Mouse (Mus musculus) frontal cortex, adult (tissue): ENCODE measurements around the gene Hist2h2ac.

Experiments used
- ATAC-seq: cut with Nextera tagmentation; 2 replicates; pipeline ENCODE4 v1.9.2; 2017; ENCODE audit warnings: mild to moderate bottlenecking, moderate library complexity, mixed read lengths; ENCODE audit not compliant: low TSS enrichment

Gene Hist2h2ac

DNA sequence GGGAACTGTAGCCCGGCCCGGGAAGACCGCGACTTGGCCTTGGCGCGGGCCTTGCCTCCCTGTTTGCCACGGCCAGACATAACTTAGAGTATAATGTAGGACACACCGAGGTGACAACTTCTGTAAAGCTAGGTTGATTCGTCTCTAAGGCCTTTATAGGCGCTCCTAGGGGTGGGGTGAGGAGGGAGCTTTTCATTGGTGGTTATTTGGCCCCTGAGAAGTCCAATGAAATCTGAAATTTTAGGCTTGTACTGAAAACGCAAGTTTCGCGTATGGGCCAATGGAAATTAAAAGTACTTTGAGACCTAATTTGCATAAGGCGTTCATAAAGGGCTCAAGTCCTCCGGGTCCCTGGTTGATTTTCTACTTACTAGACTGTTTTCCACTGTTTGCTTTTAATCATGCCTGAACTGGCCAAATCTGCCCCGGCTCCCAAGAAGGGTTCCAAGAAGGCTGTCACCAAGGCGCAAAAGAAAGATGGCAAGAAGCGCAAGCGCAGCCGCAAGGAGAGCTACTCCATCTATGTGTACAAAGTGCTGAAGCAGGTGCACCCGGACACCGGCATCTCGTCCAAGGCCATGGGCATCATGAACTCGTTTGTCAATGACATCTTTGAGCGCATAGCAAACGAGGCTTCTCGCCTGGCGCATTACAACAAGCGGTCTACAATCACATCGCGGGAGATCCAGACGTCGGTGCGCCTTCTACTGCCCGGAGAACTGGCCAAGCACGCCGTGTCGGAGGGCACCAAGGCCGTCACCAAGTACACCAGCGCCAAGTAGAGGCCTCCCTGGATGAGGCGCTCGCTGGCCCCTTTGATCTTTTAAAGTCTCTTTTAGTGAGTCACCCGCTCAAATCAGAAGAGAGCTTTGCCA lies at the start of gene Hist2h2ac, which contains the start of gene Hist2h2be:
Hist2h2ac (minus strand) TSS at position 116 of the 875 bp plus-strand sequence.
Hist2h2be (plus strand) TSS at position 355 of the 875 bp plus-strand sequence.
- peak; percentile 88 for ATAC-seq

DNA sequence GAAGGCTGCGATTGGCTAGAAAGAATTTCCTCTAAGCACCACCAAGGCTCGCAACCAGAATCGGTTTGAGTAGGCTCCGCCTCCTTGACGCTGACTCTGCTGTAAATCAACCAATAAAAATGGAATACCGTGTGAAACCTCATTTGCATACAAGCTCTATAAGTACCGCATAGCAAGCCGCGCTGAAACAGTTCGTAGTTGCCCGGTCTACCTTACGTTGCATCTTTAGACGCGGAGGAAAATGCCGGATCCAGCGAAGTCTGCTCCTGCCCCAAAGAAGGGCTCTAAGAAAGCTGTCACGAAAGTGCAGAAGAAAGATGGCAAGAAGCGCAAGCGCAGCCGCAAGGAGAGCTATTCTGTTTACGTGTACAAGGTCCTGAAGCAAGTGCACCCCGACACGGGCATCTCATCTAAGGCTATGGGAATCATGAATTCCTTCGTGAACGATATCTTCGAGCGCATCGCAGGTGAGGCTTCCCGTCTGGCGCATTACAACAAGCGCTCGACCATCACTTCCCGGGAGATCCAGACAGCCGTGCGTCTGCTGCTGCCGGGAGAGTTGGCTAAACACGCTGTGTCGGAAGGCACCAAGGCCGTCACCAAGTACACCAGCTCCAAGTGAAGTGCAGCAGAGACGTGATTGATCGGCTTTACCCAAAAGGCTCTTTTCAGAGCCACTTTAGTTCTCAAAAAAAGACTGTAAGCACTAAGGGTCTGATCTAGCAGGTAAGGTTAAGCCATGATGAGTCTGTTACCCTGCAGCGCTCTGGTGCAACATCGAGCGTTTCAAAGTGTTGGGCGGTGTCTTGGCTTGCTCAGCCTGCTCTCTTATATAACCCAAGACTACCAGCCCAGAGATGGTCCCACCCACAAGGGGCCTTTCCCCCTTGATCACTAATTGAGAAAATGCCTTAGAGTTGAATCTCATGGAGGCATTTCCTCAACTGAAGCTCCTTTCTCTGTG lies 49.1 kb upstream of the Hist2h2ac start, which contains the start of gene Hist2h2bb:
Hist2h2bb (plus strand) TSS at position 242 of the 964 bp plus-strand sequence.
- ATAC-seq: peak; percentile 89

GRCm38 (mm10) chr3:96268776-96269378 lies 48.2 kb upstream of the Hist2h2ac start:
- ATAC-seq: peak; percentile 22; the same call in 1 of the 2 replicates

DNA sequence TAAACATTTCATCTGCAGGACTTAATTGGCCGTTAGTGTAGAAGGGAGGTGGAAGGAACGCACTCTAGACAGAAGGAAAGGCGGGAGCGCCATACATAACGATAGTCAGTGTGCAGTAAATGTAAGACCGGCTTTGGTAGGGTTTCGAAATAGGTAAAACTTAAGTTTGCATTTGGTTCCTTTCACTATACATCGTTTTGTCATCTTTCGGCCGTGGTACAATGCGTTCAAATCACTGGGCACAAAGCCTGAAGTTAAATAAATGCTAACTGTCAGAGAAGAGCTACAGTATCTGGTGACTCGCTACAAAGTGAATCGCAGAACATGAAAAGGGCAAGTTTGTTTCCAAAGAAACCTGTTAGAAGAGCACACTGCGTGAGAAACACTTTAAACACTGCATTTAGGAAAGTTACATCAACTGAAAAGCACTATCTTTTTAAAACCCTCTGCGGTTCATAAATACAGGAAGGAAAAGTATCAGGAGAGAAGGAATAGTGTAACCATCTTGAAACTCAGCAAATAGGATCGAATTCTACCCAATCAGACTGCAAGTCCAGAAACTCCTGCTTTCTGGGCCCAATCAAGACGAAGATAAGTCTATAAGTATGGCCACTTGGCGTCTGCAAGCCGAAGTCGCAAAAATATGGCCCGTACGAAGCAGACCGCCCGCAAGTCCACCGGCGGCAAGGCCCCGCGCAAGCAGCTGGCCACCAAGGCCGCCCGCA lies 47.5 kb upstream of the Hist2h2ac start, which contains the start of gene Hist2h3b:
Hist2h3b (plus strand) TSS at position 604 of the 725 bp plus-strand sequence.
- ATAC-seq: peak; percentile 81

- ATAC-seq: no peak
These were observed 46.9 kb upstream of the Hist2h2ac start for GRCm38 (mm10) chr3:96267541-96267940.

DNA sequence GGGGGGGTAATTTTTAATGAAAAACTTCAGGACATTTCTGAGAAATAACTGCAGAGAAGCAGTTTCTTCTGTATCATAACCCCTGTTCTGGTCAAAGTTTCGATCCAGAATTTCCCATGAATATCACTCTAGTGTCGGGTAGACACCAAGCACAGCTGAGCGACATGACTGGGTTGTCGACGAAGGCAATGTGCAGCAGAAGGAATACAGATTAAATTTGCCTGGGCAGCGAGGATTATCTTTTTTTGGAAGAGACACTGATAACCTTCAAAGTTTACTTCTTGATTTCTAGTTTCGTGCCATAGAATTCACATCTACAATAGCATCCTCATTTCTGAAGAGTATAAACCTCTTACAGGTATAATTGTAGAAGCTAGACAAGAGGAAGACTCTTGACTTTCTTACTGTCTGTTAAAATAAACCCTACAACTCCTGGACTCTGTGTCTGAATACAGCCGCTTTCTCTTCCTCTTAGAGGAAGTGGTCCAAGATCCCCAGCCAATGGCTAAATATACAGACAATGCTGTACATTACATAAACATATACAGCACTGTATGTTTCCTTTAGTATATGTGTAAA lies 45.5 kb upstream of the Hist2h2ac start:
- ATAC-seq: no peak

DNA sequence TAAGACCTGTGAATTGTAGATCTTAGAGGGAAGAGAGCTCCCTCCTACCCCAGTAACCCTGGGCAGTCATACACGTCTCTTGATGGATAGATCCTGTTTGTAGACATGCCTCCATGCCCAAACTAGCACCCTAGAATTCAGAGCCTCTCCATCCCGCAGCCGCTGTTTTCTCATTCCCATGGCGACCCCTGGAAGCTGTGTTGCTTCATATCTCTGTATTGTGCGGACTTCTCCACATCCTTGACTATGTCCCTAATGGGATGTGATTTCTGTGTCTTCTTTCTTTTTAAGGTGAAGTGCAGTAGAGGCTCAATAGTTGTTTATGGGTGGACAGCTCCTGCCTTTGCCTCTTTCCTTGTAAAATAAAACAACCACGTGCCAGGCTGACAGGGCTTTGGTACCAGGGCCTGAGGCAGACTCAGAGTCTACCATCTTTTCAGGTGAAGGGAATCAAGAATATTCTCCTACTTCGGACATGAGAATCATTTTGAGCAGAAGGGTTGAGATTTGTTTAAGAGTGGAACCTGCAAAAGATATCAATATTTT lies 43.8 kb upstream of the Hist2h2ac start:
- ATAC-seq: no peak

- ATAC-seq: 0 out of 2 replicates have a peak, but pooled peaks have one; percentile 17
These were observed 43.1 kb upstream of the Hist2h2ac start for GRCm38 (mm10) chr3:96263558-96264403.

DNA sequence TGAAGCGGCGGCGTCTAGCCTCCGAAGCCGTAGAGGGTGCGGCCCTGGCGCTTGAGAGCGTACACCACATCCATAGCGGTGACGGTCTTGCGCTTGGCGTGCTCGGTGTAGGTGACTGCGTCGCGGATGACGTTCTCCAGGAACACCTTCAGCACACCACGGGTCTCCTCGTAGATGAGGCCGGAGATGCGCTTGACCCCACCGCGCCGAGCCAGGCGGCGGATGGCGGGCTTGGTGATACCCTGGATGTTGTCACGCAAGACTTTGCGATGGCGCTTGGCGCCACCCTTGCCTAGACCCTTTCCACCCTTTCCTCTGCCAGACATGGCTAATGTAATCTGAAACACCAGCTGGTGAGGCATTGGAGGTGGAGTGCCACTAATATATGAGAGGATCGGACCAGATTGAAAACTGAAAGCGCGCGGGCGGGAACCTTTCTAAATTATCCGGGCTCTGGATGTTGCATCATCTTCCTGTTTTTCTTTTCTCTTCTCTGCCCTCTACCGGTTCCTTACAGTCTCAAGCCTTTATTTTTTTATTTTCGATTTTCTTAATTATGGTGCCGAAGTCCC lies 42.4 kb upstream of the Hist2h2ac start, which contains the start of gene Hist2h4:
Hist2h4 (minus strand) TSS at position 333 of the 572 bp plus-strand sequence.
- ATAC-seq: peak; percentile 69

DNA sequence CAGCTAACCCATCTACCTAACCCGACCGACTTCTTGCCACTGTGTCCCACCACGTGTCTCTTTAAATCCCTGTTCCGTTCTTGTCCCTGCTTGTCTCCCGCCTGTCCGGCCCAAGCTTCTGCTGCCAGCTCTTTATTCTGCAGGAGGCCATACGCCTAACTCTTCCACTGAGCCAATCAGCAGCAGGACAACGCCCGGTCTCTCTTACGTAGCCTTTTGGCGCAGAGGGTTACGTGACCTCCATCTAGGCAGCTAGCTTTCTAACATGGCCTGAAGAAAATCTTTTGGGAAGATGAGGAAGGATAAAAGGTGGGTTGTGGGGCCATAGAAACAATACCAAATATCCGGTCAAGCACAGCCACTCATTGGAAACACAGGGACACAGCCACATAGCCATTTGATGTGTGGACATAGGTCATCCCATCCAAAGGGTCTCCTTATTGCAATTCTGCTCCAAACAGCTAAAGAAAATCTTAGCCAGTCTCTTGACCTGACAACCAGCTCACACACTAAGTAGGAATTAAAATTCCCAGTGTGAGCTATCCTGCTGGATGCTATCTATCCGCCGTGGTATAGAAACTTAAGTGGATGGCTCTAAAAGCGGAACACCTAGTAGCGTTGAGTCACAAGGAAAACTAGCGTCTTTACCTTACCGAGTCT lies 41.7 kb upstream of the Hist2h2ac start:
- peak; percentile 86 for ATAC-seq

GRCm38 (mm10) chr3:96261623-96262022 lies 40.9 kb upstream of the Hist2h2ac start:
- ATAC-seq: no peak

GRCm38 (mm10) chr3:96260220-96260619 lies 39.5 kb upstream of the Hist2h2ac start:
- no peak for ATAC-seq

DNA sequence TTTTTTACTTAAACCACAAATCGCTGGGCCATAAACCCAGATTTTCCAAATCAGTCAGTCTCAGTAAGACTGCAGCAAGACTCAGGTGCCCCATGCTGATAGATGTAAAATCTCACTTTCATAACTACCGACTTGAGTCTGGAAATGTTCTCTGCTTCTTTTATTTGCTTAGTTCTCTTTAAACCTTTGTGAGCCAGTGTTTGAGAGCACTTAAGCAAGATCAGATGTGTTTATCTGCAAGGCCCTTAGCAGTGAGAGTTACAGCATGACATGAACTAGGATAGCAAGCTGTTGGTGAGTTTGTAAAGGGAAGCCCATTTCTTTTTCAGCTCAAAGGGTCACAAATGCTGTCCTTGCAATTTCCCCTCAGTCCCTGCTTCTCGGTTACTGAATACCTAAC lies 36.5 kb upstream of the Hist2h2ac start:
- no peak for ATAC-seq

GRCm38 (mm10) chr3:96255926-96256593 lies 35.4 kb upstream of the Hist2h2ac start:
- ATAC-seq: no peak

DNA sequence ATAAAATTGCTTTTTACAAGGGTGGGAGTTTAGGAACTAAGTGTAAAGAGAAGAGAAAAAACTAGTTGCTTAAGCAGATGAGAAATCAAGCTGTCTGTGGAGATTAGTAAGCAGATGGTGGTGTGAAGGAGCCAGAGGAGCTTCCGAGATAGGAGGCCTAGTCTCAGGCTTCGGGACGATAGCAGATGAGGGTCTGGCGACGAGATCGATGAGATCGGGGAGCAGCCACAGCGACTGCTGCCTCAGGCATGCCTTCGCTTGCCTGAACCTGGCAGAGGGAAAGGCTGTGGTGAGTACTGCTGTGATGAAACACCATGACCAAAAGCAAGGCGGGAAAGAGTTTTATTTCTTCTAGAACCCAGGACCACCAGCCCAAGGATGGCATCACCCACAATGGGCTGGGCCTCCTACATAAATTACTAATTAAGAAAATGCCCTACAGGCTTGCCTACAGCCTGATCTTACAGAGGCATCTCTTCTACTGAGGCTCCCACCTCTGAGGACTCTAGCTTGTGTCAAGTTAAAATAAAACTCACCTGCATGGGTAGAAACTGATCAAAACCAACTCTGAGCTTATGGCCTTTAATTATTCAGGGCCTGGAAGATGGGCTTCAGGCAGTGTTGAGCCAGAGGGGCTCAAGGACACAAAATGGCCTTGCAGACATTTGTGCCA lies 34.1 kb upstream of the Hist2h2ac start:
- no peak for ATAC-seq

GRCm38 (mm10) chr3:96251787-96252186 lies 31.1 kb upstream of the Hist2h2ac start:
- no peak for ATAC-seq

DNA sequence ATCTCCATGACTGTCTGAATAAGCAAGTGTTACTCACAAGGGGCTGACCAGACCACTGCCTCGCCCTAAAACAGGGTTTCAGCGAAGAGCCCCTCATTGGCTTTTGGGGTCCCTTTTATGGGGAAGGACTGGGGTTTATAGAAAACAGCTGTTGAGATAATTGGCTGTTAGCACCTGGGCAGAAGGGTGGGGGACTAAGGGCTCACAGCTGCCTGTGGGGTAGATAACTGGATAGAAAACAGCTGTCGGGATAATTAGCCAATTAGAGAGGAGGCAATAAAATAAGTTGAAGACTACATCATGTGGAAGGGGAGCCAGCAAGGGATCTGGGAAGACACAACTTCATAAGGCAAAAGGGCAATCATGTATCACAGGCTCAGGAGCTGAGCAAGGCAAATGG lies 30.2 kb upstream of the Hist2h2ac start:
- no peak for ATAC-seq
